Mouse (Mus musculus): Measurements from ENCODE around the gene Ldlrad3. TPM values are rescaled to one million over a fixed set of nuclear protein-coding genes. Genes with fewer than 3 reads are reported as not detected.

The Ldlrad3 gene
- total RNA-seq, 2 experiments from 2014 or later = 12.5 to 13.1 TPM

DNA sequence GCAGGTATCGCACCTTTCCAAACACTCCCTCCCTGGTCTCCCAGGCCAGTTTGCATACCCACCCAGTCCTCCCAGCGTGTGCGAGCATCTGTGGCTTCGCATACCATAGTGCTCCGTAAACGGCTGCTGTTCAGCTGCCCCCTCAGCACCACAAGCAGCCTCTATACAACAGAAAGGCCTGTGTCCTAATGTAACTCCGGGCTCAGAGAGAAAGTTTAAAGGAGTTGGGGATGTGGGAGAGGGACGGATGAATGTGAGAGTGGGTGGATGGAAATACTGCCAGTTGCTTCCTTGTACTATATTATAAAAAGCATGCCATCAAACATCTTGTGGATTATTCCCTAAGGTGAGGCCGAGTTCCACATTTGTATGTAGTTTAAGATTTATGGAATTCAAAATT lies 59.0 kb downstream of the Ldlrad3 start:
- intact Hi-C loops (cut with DNase I) = no loop called here
- no peak for DNase-seq (ENCODE audit: extremely low spot score in 1 of 2, low spot score in 2 of 2)

DNA sequence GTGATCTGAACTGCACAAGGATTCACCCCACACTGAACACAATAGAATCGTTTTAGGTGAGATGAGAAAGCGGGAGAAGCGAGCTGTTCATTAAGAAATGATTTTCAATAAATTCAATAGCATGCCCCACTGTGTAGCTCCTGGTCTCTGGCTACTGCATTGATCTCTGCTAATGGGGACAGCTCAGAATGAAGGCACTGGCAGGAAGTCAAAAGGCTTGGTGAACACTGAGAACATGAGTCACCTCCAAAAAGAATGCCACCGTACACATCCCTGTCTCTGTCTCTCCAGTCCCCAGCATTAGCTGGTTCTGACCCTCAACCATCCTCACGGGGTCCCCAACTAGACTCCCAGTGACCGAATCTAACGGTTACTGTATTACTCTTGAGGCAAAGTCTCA lies 60.1 kb downstream of the Ldlrad3 start:
- intact Hi-C loops (cut with DNase I) = no loop called here
- no peak for DNase-seq (ENCODE audit: extremely low spot score in 1 of 2, low spot score in 2 of 2)

- no peak for DNase-seq (ENCODE audit: extremely low spot score in 1 of 2, low spot score in 2 of 2)
- intact Hi-C loops (cut with DNase I) = no loop called here
These were observed 61.1 kb downstream of the Ldlrad3 start for GRCm38 (mm10) chr2:102125042-102125441.

DNA sequence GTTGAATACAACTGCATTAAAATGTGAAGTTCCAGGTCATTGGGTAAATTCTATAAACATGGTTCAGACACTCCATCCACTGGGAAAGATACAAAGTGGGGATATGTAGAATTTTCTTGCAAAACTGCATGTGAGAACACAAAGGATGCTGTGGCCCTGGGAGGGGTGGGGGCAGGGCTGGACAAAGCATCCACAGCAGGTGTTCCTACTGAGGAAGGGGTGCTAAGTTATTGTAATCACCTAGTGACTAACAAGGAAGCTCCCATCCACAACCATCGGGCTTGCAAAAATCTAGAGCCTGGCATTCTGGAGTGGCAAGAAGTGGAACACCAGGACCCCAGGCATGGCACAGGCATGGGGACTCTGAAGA lies 64.1 kb downstream of the Ldlrad3 start:
- intact Hi-C loops (cut with DNase I) = no loop called here
- no peak for DNase-seq (ENCODE audit: extremely low spot score in 1 of 2, low spot score in 2 of 2)

DNA sequence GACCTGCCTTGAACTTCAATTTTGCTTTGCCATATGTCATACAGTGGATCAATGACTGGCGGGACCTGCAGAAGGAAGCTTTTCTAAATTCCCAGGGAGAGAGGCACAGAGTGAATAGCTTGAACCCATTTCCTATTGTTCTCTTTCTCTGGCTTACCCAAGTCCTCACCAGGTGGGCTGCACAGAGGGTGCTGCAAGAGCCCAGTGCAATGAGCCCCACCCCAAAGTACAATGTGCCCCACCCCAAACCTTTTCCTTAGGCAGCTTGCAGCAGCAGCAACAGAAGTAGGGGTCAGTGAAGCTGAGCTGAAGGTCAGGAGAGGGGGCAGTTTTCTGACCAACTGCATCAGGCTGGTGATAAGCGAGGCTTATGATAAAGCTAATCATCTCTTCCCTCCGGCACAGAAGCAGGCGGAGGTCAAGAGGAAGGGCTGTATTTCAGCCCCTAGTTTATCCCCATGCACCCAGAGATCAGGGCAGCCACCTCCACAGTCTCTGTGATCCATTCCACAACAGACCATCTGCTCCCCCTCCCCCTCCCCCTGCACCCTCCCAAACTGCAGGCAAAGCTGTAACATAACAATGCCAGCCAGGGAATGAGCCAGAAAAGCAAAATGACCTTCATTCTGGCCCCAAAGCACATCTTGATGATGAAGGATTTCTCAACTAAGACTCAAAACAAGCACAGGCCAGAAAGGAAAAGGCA lies 64.6 kb downstream of the Ldlrad3 start:
- DNase-seq (ENCODE audit: extremely low spot score in 1 of 2, low spot score in 2 of 2) = no peak
- intact Hi-C loops (cut with DNase I) = no loop called here

DNA sequence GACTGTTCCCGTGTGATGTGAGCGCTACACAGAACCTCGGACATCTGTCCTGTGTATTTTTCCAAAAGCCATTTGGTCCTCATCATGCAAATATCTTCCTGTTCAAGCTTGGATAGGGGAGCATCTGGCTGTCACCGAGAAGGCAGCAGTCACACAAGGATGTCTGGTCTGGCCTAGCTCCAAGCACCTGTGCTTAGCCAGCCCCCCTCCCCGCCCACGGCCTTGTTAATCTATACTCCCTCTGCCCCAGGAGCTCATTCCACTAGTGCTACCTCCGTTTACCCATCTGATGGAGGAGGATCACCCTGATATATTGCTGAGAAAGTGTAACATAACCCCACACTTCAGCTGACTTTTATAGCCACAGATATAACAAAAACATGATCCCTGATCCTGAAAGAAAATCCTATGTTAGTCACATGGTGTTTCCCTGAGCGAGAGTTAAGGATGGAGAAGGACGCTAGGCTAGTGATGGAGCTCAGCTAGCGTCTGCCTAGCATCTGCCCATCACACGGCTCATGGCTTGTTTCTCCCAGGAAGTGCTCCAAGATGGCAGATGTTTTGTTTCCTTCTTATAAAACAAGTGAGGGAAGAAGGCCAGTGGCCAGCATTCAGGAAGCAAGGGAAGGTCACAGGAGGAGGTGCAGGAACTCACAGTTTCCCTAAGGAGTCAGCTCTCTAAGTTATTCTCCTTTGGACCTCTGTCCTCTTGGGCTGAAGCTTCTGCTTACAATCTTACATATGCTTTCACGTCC lies 66.3 kb downstream of the Ldlrad3 start:
- intact Hi-C loops (cut with DNase I) = no loop called here
- no peak for DNase-seq (ENCODE audit: extremely low spot score in 1 of 2, low spot score in 2 of 2)

GRCm38 (mm10) chr2:102118988-102119460 lies 67.2 kb downstream of the Ldlrad3 start:
- DNase-seq (ENCODE audit: extremely low spot score in 1 of 2, low spot score in 2 of 2) = no peak
- intact Hi-C loops (cut with DNase I) = no loop called here

- intact Hi-C loops (cut with DNase I) = no loop called here
- no peak for DNase-seq (ENCODE audit: extremely low spot score in 1 of 2, low spot score in 2 of 2)
These were observed 68.8 kb downstream of the Ldlrad3 start for GRCm38 (mm10) chr2:102117402-102117760.

GRCm38 (mm10) chr2:102116521-102117401 lies 69.4 kb downstream of the Ldlrad3 start:
- intact Hi-C loops (cut with DNase I) = no loop called here

GRCm38 (mm10) chr2:102113801-102114200 lies 72.4 kb downstream of the Ldlrad3 start:
- intact Hi-C loops (cut with DNase I) = no loop called here
- no peak for DNase-seq (ENCODE audit: extremely low spot score in 1 of 2, low spot score in 2 of 2)

More at GRCm38 (mm10) chr2:102116521-102117401, 69.4 kb downstream of the Ldlrad3 start:
- DNase-seq (ENCODE audit: extremely low spot score in 1 of 2, low spot score in 2 of 2) = no peak

GRCm38 (mm10) chr2:102113323-102113722 lies 72.9 kb downstream of the Ldlrad3 start:
- no peak for DNase-seq (ENCODE audit: extremely low spot score in 1 of 2, low spot score in 2 of 2)
- intact Hi-C loops (cut with DNase I) = no loop called here

GRCm38 (mm10) chr2:102111906-102112499 lies 74.2 kb downstream of the Ldlrad3 start:
- no peak for DNase-seq (ENCODE audit: extremely low spot score in 1 of 2, low spot score in 2 of 2)

GRCm38 (mm10) chr2:102110306-102110705 lies 75.9 kb downstream of the Ldlrad3 start:
- DNase-seq (ENCODE audit: extremely low spot score in 1 of 2, low spot score in 2 of 2) = no peak
- intact Hi-C loops (cut with DNase I) = no loop called here

More at GRCm38 (mm10) chr2:102111906-102112499, 74.2 kb downstream of the Ldlrad3 start:
- intact Hi-C loops (cut with DNase I) = no loop called here

- intact Hi-C loops (cut with DNase I) = loop anchor here (5.0 kb wide), 1 partner anchor 200 kb away; no protein-coding TSS in a partner anchor
- no peak for DNase-seq (ENCODE audit: extremely low spot score in 1 of 2, low spot score in 2 of 2)
These were observed 78.9 kb downstream of the Ldlrad3 start for GRCm38 (mm10) chr2:102107280-102107679.

GRCm38 (mm10) chr2:102106728-102107127 lies 79.5 kb downstream of the Ldlrad3 start:
- intact Hi-C loops (cut with DNase I) = loop anchor here (5.0 kb wide), 1 partner anchor 199 kb away; no protein-coding TSS in a partner anchor
- no peak for DNase-seq (ENCODE audit: extremely low spot score in 1 of 2, low spot score in 2 of 2)

DNA sequence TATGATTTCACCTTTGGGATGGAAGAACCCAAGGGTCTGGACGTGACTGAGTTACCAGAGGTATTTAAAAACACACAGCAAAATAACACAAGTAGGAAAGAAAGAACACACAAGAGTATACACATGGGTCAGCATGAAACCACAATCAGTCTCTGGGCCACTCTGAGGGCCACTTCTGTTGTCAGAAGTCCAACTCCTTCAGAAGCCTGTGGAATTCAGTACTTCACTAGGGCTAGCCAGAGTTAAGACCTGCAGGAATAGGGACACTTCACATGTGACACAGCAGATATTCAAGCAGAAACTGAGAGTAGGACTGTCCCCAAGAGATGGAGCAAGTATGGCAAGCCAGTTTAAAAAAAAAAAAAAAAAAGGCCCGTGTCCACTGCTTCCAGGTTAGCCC lies 80.7 kb downstream of the Ldlrad3 start:
- intact Hi-C loops (cut with DNase I) = loop anchor here (5.0 kb wide), 1 partner anchor 198 kb away; no protein-coding TSS in a partner anchor
- no peak for DNase-seq (ENCODE audit: extremely low spot score in 1 of 2, low spot score in 2 of 2)

- no peak for DNase-seq (ENCODE audit: extremely low spot score in 1 of 2, low spot score in 2 of 2)
- intact Hi-C loops (cut with DNase I) = no loop called here
These were observed 82.2 kb downstream of the Ldlrad3 start for GRCm38 (mm10) chr2:102103955-102104354.

DNA sequence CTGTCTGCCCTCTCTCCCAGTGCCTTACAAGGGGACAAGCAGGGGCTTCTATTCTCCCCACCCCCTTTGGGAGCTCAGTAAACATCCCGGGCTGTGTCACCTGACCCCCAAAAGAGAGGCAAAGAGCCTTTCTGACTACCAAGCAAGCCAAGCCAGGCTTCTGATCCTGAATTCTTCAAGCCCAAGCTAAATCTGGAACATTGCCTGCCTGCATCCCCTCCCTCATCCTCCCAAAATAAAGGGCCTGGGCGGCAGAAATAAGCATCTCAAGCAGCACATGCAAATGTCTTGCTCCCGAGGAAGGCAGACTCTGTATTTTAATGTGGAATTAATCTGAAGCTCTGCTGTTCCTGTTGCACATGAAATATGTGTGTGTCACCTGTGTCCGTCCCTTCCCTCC lies 85.7 kb downstream of the Ldlrad3 start:
- no peak for DNase-seq (ENCODE audit: extremely low spot score in 1 of 2, low spot score in 2 of 2)

More for the DNA sequence above, 85.7 kb downstream of the Ldlrad3 start:
- intact Hi-C loops (cut with DNase I) = no loop called here
